Mouse (Mus musculus) cerebellum, adult 2 months (tissue): ENCODE data around the gene Cyp2d10. TPM values are rescaled to one million over a fixed set of nuclear protein-coding genes. Genes with fewer than 3 reads are reported as not detected.
"Not testable (repeated sequence)": the region's sequence is repeated elsewhere in the genome, so short reads cannot be mapped to it uniquely, and the experiment has no call there.

ENCODE experiments used
- DNase-seq, 2 experiments: peaks; one replicate each; pipeline ENCODE4 v3.0.0; 2021
- H3K27ac ChIP-seq: fragments of 200-500 bp; 2 replicates; pipeline ENCODE4 v1.5.1; 2012; ENCODE audit warnings: low read length, control low read depth, inconsistent platforms; ENCODE audit not compliant: insufficient read depth
- H3K27me3 ChIP-seq: fragments of 200-500 bp; 2 replicates; pipeline ENCODE4 v1.6.1; 2012; ENCODE audit warnings: inconsistent platforms, mild to moderate bottlenecking, low read length, moderate library complexity; ENCODE audit not compliant: control insufficient read depth, insufficient read depth
- H3K4me1 ChIP-seq: fragments of 200-500 bp; 2 replicates; pipeline ENCODE4 v1.6.1; 2011; ENCODE audit warnings: low read length; ENCODE audit not compliant: control insufficient read depth, insufficient read depth
- H3K4me3 ChIP-seq: fragments of 200-500 bp; replicated peaks from 2 replicates; pipeline ENCODE3; 2011; ENCODE audit warnings: mild to moderate bottlenecking, low read depth, low read length, control low read depth; ENCODE audit not compliant: insufficient read depth
- CTCF ChIP-seq: fragments of 200-500 bp; IDR thresholded peaks from 2 replicates; pipeline ENCODE4 v1.5.1; 2011; ENCODE audit warnings: low read depth, mild to moderate bottlenecking, control low read depth, low read length, moderate library complexity, borderline replicate concordance; ENCODE audit not compliant: insufficient read depth
- POLR2A ChIP-seq: fragments of 200-500 bp; IDR thresholded peaks from 2 replicates; pipeline ENCODE4 v1.6.1; 2011; ENCODE audit warnings: low read length, control low read depth, borderline replicate concordance; ENCODE audit not compliant: insufficient read depth
- WGBS: fragments of 180-500 bp; shearing (Covaris S2); methylation state at CpG from one replicate; pipeline ENCODE4 v1.1.7; 2018; 5-methylcytosine and 5-hydroxymethylcytosine counted together
- polyA plus RNA-seq: library from polyadenylated mRNA; depleted of rRNA; stranded (reverse); fragments of >200 nt; gene quantifications from 2 replicates; pipeline ENCODE4 v1.2.3, GENCODE M21; 2012

Gene Cyp2d10
- polyA plus RNA-seq, 1 experiment = not detected

DNA sequence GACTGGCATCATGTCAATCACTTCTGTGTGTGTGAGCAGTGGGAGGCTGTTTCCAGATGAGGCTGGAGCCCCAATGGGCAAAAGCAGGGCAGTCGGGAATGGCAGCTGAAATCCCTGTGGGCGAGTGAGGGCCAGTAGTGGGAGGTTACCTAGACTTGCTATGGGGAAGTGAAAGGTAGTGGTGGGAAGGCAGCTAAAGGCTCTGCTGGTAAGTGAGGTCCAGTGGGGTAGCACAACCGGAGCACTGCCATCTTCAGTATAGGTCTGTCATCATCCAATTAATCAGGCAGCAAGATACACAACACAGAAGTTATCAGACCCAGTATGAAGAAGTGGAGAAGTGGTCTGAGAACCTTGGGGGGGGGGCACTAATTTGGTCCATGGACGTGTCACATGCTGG, 541 bp upstream of the Cyp2d10 start:
- no peak overlapping the region for H3K4me3 ChIP-seq
- 66% methylated on average over 4 of the region's 4 CpGs for WGBS
- TF ChIP-seq CTCF = no peak
- TF ChIP-seq POLR2A = no peak
- no peak for DNase-seq
- no peaks in the 10 kb centered on the region for H3K27me3 ChIP-seq
- no peaks in the 10 kb centered on the region for H3K4me1 ChIP-seq
- H3K27ac ChIP-seq = no peak overlapping the region

DNA sequence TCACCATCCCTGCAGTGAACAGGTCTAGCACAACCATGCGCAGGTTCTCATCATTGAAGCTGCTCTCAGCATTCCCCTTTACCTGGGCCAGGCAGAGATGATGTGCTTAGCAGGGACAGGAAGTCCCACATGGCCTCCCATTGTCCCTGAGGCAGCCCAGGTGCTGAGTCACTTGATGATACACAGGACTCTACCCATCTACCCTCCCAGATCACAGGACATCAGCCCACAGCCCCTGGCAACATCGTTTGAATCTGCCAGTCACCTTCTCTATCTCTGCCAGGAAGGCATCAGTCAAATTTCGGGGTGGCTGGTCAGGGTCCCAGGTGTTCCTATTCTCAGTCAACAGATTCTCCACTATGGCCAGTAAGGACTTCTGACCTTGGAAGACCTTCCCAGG, 2.8 kb downstream of the Cyp2d10 start:
- H3K4me1 ChIP-seq = no peaks in the 10 kb centered on the region
- TF ChIP-seq POLR2A (no peak), CTCF (no peak)
- no peak overlapping the region for H3K4me3 ChIP-seq
- H3K27ac ChIP-seq = no peak overlapping the region
- DNase-seq = no peak
- WGBS = 82% methylated on average over 3 of the region's 3 CpGs
- no peaks in the 10 kb centered on the region for H3K27me3 ChIP-seq

DNA sequence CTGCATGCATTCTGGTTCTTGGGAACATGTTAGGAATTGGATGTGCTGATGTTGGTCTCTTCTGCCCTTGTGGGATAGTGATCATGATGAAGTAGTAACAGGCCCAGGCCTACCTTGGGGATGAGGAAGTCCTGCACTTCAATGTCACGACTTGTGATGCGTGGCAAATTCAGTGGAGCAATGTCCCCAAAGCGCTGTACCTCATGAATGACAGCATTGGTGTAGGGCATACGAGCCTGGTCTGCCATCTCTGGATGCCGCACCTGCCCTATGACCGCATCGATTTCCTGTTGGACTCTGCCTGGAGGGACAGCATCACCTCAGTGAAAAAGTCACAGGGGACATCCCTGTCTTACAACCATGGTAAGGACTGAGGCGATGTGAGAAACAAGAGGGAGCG, 3.4 kb downstream of the Cyp2d10 start:
- H3K4me3 ChIP-seq = no peak overlapping the region
- H3K27ac ChIP-seq = no peak overlapping the region
- WGBS = 94% methylated on average over 9 of the region's 9 CpGs
- no peaks in the 10 kb centered on the region for H3K4me1 ChIP-seq
- TF ChIP-seq POLR2A (no peak), CTCF (no peak)
- no peak for DNase-seq
- no peaks in the 10 kb centered on the region for H3K27me3 ChIP-seq

DNA sequence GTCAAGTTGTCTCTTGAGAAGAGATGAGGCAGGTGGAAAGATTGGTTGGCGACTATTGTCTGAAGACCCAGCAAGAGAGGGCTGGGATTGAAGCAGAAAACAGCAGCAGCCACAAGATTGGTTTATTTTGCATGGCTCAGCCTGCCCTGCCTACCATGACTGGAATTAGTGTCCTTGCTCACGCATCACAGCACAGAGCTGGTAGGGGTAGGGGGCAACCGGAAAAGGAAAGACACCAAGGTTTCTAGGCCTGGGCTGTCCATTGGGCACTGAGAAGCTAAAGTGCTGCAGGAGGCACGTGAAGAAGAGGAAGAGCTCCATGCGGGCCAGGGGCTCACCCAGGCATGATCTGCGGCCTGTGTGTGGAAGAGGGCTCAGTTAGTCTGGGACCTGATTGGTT, 4.3 kb downstream of the Cyp2d10 start:
- Histone ChIP-seq H3K27me3 (no peaks in the 10 kb centered on the region), H3K4me3 (no peak overlapping the region), H3K27ac (no peak overlapping the region), H3K4me1 (no peaks in the 10 kb centered on the region)
- no peak for TF ChIP-seq POLR2A
- TF ChIP-seq CTCF = no peak
- 75% methylated on average over 6 of the region's 6 CpGs for WGBS
- no peak for DNase-seq

DNA sequence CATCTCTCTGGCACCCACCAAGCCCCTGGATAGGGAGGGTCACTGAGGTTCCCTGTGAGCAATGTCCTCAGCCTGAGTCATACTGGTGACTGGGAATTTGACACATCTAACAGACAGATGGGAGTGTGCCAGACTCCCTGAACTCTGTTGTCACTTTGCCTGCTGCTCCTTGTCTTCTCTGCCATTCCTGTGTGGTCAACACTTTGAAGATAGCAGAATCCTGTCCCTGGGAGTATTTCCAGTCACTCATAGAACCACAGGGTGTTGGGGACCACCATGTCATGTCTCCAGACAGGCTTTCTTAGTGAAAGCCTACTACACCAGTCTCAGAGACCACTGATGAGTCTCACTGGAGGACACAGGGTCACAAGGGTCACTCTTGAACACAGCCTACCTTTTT, 4.9 kb downstream of the Cyp2d10 start:
- DNase-seq = no peak
- H3K4me3 ChIP-seq = no peak overlapping the region
- TF ChIP-seq CTCF (no peak), POLR2A (no peak)
- no peaks in the 10 kb centered on the region for H3K27me3 ChIP-seq
- H3K4me1 ChIP-seq = no peaks in the 10 kb centered on the region
- H3K27ac ChIP-seq = no peak overlapping the region

DNA sequence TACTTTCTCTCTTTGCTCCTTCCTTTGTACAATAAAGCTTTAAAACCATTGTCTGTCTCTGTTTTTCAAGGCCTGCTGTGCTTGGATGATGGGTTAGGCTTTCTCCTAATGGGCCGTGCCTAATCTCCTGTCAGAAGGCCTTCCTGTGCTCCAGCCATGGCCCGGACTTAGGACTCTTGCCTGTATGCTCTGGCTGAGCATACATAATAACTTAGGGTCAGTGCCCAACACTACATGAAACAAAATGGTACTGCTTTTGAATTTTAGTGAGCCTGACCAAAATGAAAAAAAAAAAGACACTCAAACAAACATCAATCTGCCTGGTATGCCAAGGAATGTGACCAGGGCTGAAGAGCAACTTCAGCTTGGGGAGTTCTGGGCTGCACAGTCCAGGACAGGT, 5.5 kb downstream of the Cyp2d10 start:
- H3K27me3 ChIP-seq = no peaks in the 10 kb centered on the region
- H3K4me3 ChIP-seq = no peak overlapping the region
- H3K27ac ChIP-seq = no peak overlapping the region
- DNase-seq = no peak
- H3K4me1 ChIP-seq = no peaks in the 10 kb centered on the region
- TF ChIP-seq CTCF (no peak), POLR2A (no peak)
- WGBS = 36% methylated on average over 2 of the region's 2 CpGs

DNA sequence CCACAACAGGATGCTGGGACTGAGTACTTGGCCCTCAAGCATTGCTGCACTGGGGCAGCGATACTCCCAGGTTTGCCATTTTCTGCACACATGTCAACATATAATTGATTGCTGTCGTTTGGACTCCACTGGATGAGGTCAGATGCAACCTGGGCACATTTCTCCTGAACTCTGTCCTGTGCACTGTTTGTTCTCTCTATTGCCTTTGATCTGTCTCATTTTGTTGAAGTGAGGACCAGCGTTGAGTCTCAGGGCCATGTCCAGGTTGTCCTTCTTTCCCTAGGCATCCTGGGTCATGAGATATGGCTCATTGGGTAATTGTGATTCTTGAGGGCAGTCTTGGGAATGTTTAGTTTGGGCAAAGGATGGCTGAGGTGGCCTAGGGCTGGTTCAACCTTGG, 11.0 kb downstream of the Cyp2d10 start:
- DNase-seq, H3K27me3 ChIP-seq, H3K4me1 ChIP-seq, H3K4me3 ChIP-seq, H3K27ac ChIP-seq: not testable (repeated sequence)
- 93% methylated on average over 3 of the region's 3 CpGs for WGBS

DNA sequence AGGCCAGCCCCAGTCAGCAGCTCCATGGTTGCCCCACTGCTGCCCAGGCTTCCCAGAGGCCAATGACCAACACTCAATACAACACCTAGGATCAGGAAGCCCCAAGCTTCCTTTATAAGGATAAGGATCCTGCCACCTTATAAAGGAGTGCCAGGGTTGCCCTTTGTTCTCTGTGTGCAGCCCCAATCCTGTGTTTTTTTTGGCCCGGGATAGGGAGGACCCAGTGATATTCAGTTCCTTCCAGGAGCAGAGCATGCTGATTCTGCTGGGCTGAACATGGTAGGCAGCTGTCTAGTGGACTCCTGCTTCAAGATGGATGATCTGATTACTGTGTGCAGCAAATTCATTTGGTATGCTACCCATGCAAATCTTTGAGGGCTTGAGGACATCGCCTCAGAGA, 13.1 kb downstream of the Cyp2d10 start, which contains the start of gene Cyp2d11:
Gene Cyp2d11, minus strand, starts transcription at position 101 of the 400 bp plus-strand sequence.
- WGBS = 76% methylated on average over 2 of the region's 2 CpGs
- H3K4me3 ChIP-seq, H3K27ac ChIP-seq, H3K27me3 ChIP-seq, H3K4me1 ChIP-seq, DNase-seq: not testable (repeated sequence)

DNA sequence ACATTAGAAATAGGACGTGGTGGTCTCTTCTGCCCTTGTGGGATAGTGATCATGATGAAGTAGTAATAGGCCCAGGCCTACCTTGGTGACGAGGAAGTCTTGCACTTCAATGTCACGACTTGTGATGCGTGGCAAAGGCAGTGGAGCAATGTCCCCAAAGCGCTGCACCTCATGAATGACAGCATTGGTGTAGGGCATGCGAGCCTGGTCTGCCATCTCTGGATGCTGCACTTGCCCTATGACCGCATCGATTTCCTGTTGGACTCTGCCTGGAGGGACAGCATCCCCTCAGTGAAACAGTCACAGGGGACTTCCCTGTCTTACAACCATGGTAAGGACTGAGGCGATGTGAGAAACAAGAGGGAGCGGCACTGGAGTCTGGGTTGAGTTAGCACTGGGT, 17.1 kb downstream of the Cyp2d10 start:
- not testable (repeated sequence) for DNase-seq, H3K4me3 ChIP-seq, H3K4me1 ChIP-seq, H3K27me3 ChIP-seq, H3K27ac ChIP-seq
- 95% methylated on average over 10 of the region's 10 CpGs for WGBS
